Mouse (Mus musculus) liver, embryonic 14.5 days (tissue): Measurements from ENCODE around the gene Lkaaear1. TPM values are rescaled to one million over a fixed set of nuclear protein-coding genes. Genes with fewer than 3 reads are reported as not detected.
A peak's percentile ranks its signal among the peaks of the same experiment; 100 is the strongest.

ENCODE experiments used
- ATAC-seq: fragments of 200-750 bp; cut with Nextera tagmentation; 2 replicates; pipeline ENCODE4 v1.8.0; 2017; ENCODE audit warnings: moderate number of reproducible peaks, mild to moderate bottlenecking, moderate library complexity; ENCODE audit not compliant: insufficient read depth
- DNase-seq, 3 experiments: peaks; one replicate each; pipeline ENCODE4 v3.0.0-alpha.2; 2012 to 2013; ENCODE audit warnings: low read depth in 3 of 3, low spot score in 3 of 3
- H3K27ac ChIP-seq: fragments of 300-500 bp; sonication (generic); 2 replicates; pipeline ENCODE4 v1.5.1; 2014; ENCODE audit warnings: moderate library complexity, mild to moderate bottlenecking, control low read depth, inconsistent platforms
- H3K27me3 ChIP-seq: fragments of 300-500 bp; sonication (generic); 2 replicates; pipeline ENCODE4 v1.6.1; 2014; ENCODE audit warnings: mild to moderate bottlenecking, low read length, moderate library complexity; ENCODE audit not compliant: control insufficient read depth, insufficient read depth
- H3K36me3 ChIP-seq: fragments of 300-500 bp; sonication (generic); replicated peaks from 2 replicates; pipeline ENCODE4 v1.6.1; 2014; ENCODE audit warnings: low read depth; ENCODE audit not compliant: control insufficient read depth, insufficient read depth
- H3K4me1 ChIP-seq, 2 experiments: fragments of 200-500 bp in 1 of 2; fragments of 300-500 bp in 1 of 2; sonication (generic) in 1 of 2; replicated peaks; 2 replicates each; pipeline ENCODE4 v1.6.1; 2012 to 2014; ENCODE audit warnings: antibody characterized with exemption in 1 of 2, inconsistent platforms in 1 of 2, low read length in 1 of 2; ENCODE audit not compliant: control insufficient read depth in 2 of 2, insufficient read depth in 2 of 2
- H3K4me2 ChIP-seq: fragments of 300-500 bp; sonication (generic); 2 replicates; pipeline ENCODE4 v1.6.1; 2014; ENCODE audit warnings: low read depth, mild to moderate bottlenecking, control low read depth, moderate library complexity
- H3K4me3 ChIP-seq, 2 experiments: fragments of 200-500 bp in 1 of 2; fragments of 300-500 bp in 1 of 2; sonication (generic) in 1 of 2; 2 replicates each; pipeline ENCODE4 v1.5.1; 2012 to 2014; ENCODE audit warnings: low read depth in 2 of 2, low read length in 2 of 2, mild to moderate bottlenecking in 2 of 2, control low read depth in 1 of 2, inconsistent platforms in 1 of 2, moderate library complexity in 1 of 2; ENCODE audit not compliant: insufficient read depth in 1 of 2
- H3K9ac ChIP-seq: fragments of 300-500 bp; sonication (generic); replicated peaks from 2 replicates; pipeline ENCODE4 v1.6.1; 2014; ENCODE audit warnings: mild to moderate bottlenecking, control low read depth, moderate library complexity
- H3K9me3 ChIP-seq: fragments of 300-500 bp; sonication (generic); 2 replicates; pipeline ENCODE4 v1.6.1; 2016; ENCODE audit warnings: low read length, mixed read lengths; ENCODE audit not compliant: control insufficient read depth
- CTCF ChIP-seq: IDR thresholded peaks from 2 replicates; pipeline ENCODE4 v1.5.1; 2016; ENCODE audit warnings: antibody characterized with exemption, low read depth, control low read depth
- EP300 ChIP-seq: IDR thresholded peaks from 2 replicates; pipeline ENCODE4 v1.6.1; 2016; ENCODE audit warnings: antibody characterized with exemption, low read depth
- WGBS: fragments of 180-500 bp; shearing (Covaris S2); extraction: QIAGEN DNeasy Blood & Tissue Kit; methylation state at CpG from one replicate; pipeline ENCODE4 v1.1.7; 2014; ENCODE audit not compliant: insufficient replicate concordance; 5-methylcytosine and 5-hydroxymethylcytosine counted together
- polyA plus RNA-seq, 2 experiments: library from polyadenylated mRNA; depleted of rRNA in 1 of 2; stranded (reverse) in 1 of 2; unstranded in 1 of 2; fragments of >200 nt; fragmentation: Nextera tagmentation in 1 of 2; extraction: Ambion mirVana in 1 of 2; gene quantifications; 2 replicates each; pipeline versions ENCODE4 v1.2.1 to v1.2.3; 2012 to 2014

Lkaaear1 gene
- polyA plus RNA-seq, 2 experiments: not detected

- ATAC-seq: no peak
- WGBS: 76% methylated on average over 3 of the region's 3 CpGs
Measured at GRCm38 (mm10) chr2:181662620-181663297, 35.5 kb downstream of the Lkaaear1 start.

GRCm38 (mm10) chr2:181659609-181660055, 38.6 kb downstream of the Lkaaear1 start:
- H3K4me3 ChIP-seq: no peak overlapping the region
- WGBS: 2% methylated on average over 9 of the region's 9 CpGs
- H3K27me3 ChIP-seq: no peaks in the 10 kb centered on the region
- TF ChIP-seq CTCF (peak; percentile 76), EP300 (no peak)
- peaks cover 3% of the 10 kb centered on the region; the same call in 1 of the 2 replicates for H3K36me3 ChIP-seq
- peaks cover 0 to 7% of the 10 kb centered on the region in 2 experiments; a peak in 1 of 4 replicates for H3K4me1 ChIP-seq
- 0 out of 2 replicates have a peak overlapping the region, but pooled peaks have one; percentile 9 for H3K4me2 ChIP-seq
- no peak overlapping the region for H3K27ac ChIP-seq
- no peaks in the 10 kb centered on the region for H3K9me3 ChIP-seq
- ATAC-seq: peak; percentile 81
- peak; percentile 33 to 56 (median 44) for DNase-seq
- no peak overlapping the region for H3K9ac ChIP-seq

More at GRCm38 (mm10) chr2:181662620-181663297, 35.5 kb downstream of the Lkaaear1 start:
- Histone ChIP-seq H3K36me3 (no peaks in the 10 kb centered on the region), H3K27me3 (no peaks in the 10 kb centered on the region), H3K27ac (no peak overlapping the region), H3K4me3 (no peak overlapping the region), H3K4me1 (peaks cover 0 to 7% of the 10 kb centered on the region in 2 experiments; a peak in 1 of 4 replicates), H3K9me3 (no peaks in the 10 kb centered on the region), H3K9ac (no peak overlapping the region), H3K4me2 (no peak overlapping the region)
- TF ChIP-seq CTCF (no peak), EP300 (no peak)
- no peak for DNase-seq

GRCm38 (mm10) chr2:181658930-181659555, 39.2 kb downstream of the Lkaaear1 start:
- H3K4me1 ChIP-seq: peaks cover 0 to 7% of the 10 kb centered on the region in 2 experiments; a peak in 1 of 4 replicates
- TF ChIP-seq EP300 (no peak), CTCF (no peak; the same call in 1 of the 2 replicates)
- no peak overlapping the region for H3K27ac ChIP-seq
- H3K9me3 ChIP-seq: no peaks in the 10 kb centered on the region
- ATAC-seq (peak; percentile 69), DNase-seq (peak in 1 of 3 experiments; percentile 39)
- no peaks in the 10 kb centered on the region for H3K27me3 ChIP-seq
- H3K4me3 ChIP-seq: no peak overlapping the region
- H3K4me2 ChIP-seq: no peak overlapping the region
- no peak overlapping the region for H3K9ac ChIP-seq
- H3K36me3 ChIP-seq: peaks cover 4% of the 10 kb centered on the region; the same call in 1 of the 2 replicates
- WGBS: 27% methylated on average over 17 of the region's 17 CpGs

GRCm38 (mm10) chr2:181658528-181658927, 39.7 kb downstream of the Lkaaear1 start:
- no peak overlapping the region for H3K27ac ChIP-seq
- WGBS: 73% methylated on average over 7 of the region's 7 CpGs
- TF ChIP-seq CTCF (no peak), EP300 (no peak)

GRCm38 (mm10) chr2:181657441-181657840, 40.8 kb downstream of the Lkaaear1 start:
- Histone ChIP-seq H3K9ac (no peak overlapping the region), H3K36me3 (peaks cover 5% of the 10 kb centered on the region), H3K27ac (no peak overlapping the region), H3K4me3 (no peak overlapping the region), H3K9me3 (no peaks in the 10 kb centered on the region), H3K27me3 (no peaks in the 10 kb centered on the region), H3K4me2 (no peak overlapping the region), H3K4me1 (peaks cover 0 to 7% of the 10 kb centered on the region in 2 experiments; a peak in 1 of 4 replicates)
- DNase-seq: no peak
- TF ChIP-seq EP300 (no peak), CTCF (no peak)
- ATAC-seq: no peak
- 58% methylated on average over 2 of the region's 2 CpGs for WGBS

More at GRCm38 (mm10) chr2:181658528-181658927, 39.7 kb downstream of the Lkaaear1 start:
- Histone ChIP-seq H3K36me3 (peaks cover 5% of the 10 kb centered on the region; the same call in 1 of the 2 replicates), H3K4me3 (no peak overlapping the region), H3K9ac (no peak overlapping the region), H3K27me3 (no peaks in the 10 kb centered on the region), H3K4me1 (peaks cover 0 to 7% of the 10 kb centered on the region in 2 experiments; a peak in 1 of 4 replicates), H3K9me3 (no peaks in the 10 kb centered on the region), H3K4me2 (no peak overlapping the region)
- no peak for ATAC-seq
- DNase-seq: no peak
